8 mouse cellular contexts compared by ENCODE assay signal in the genomic region with DNA sequence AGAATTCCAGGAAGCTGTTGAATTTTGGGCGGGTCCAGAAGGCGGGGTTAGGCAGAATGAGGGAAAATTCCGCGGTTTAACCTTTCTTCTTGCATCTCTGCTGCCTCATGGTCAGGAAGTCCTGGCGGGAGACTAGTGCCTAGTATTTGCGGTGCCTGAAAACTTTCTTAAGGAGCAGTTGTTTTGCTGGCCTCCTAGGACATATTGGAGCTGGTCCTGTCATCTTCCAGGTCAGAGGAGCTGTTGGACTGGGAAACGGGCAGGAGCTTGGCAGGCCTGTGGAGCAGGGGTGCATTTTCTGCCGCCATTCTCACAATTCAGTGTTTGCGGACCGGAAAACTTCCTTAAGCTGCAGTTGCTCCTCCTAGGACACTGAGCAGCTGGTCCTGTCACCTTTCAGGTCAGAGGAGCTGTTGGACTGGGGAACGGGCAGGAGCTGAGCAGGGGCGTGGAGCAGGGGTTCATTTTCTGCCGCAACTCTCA. TPM values are rescaled to one million over a fixed set of nuclear protein-coding genes. Genes with fewer than 3 reads are reported as not detected.
DNase-seq lines count a peak whose midpoint lies in the region; ATAC-seq and TF ChIP-seq lines count a peak whose summit lies in the region.

No protein-coding gene starts in this region.

- no peak for TF ChIP-seq EP300 in liver, embryonic 14.5 days (IDR thresholded peaks at IDR 0.05; ENCODE audit: low read depth)

- no peak overlapping the region for H3K9ac ChIP-seq in ES-E14 (ENCODE audit: insufficient read depth, low read depth, low read length, poor library complexity, severe bottlenecking)
- no peak overlapping the region for H3K9ac ChIP-seq in heart, embryonic 15.5 days
- peak overlapping the region; percentile 61 for H3K9ac ChIP-seq in liver, embryonic 14.5 days (replicated peaks)

- in situ Hi-C loops in ES-E14 (cut with MboI; ENCODE audit: low sequenced_read_pairs in 2 of 2, unreplicated experiment in 2 of 2) = loop anchor here (25.0 kb wide), 3 partner anchors 312 to 363 kb away; a partner anchor contains a TSS

- no peaks in the 10 kb centered on the region; the same call in 1 of the 2 replicates for H3K36me3 ChIP-seq in ES-E14 (ENCODE audit: control insufficient read depth, insufficient read depth, low read length, poor library complexity, severe bottlenecking)
- H3K36me3 ChIP-seq in heart, embryonic 15.5 days = no peaks in the 10 kb centered on the region
- H3K36me3 ChIP-seq in liver, embryonic 14.5 days (replicated peaks; ENCODE audit: control insufficient read depth, insufficient read depth, low read depth) = no peaks in the 10 kb centered on the region

- peak overlapping the region; percentile 54 for H3K4me2 ChIP-seq in heart, embryonic 15.5 days
- peak overlapping the region; percentile 71 for H3K4me2 ChIP-seq in liver, embryonic 14.5 days (ENCODE audit: low read depth)

- H3K27ac ChIP-seq in ES-E14 (ENCODE audit: insufficient read depth, low read depth, low read length, poor library complexity, severe bottlenecking) = no peak overlapping the region
- no peak overlapping the region for H3K27ac ChIP-seq in heart, embryonic 15.5 days
- no peak overlapping the region for H3K27ac ChIP-seq in liver, embryonic 14.5 days
- no peak overlapping the region for H3K27ac ChIP-seq in cerebellum, adult 2 months (ENCODE audit: insufficient read depth, low read length)

- H3K4me3 ChIP-seq in ES-E14 (ENCODE audit: insufficient read depth in 1 of 2, low read depth in 1 of 2, low read length in 2 of 2, poor library complexity in 1 of 2, severe bottlenecking in 1 of 2) = peak overlapping the region; percentile 5 to 16; a peak in 3 of 4 replicates
- H3K4me3 ChIP-seq in heart, embryonic 15.5 days = peak overlapping the region; percentile 33
- peak overlapping the region; percentile 52 to 71 for H3K4me3 ChIP-seq in liver, embryonic 14.5 days (ENCODE audit: insufficient read depth in 1 of 2, low read depth in 2 of 2, low read length in 2 of 2)
- H3K4me3 ChIP-seq in cerebellum, adult 2 months (replicated peaks; ENCODE audit: insufficient read depth, low read depth, low read length) = no peak overlapping the region

- intact Hi-C loops in heart, postnatal 36 days (cut with DNase I) = loop anchor here (10.0 kb wide), 1 partner anchor 396 kb away; a partner anchor contains a TSS

- peak; percentile 89 for DNase-seq in heart, adult 11 months
- DNase-seq in heart, postnatal 36 days = no peak
- no peak for DNase-seq in ES-E14 (ENCODE audit: low read depth, low spot score)
- no peak for DNase-seq in liver, embryonic 14.5 days (ENCODE audit: low read depth in 3 of 3, low spot score in 3 of 3)
- DNase-seq in layer of hippocampus, adult 9-11 months = no peak
- DNase-seq in cerebellum, adult 2 months = no peak
- no peak for DNase-seq in right cerebral cortex, adult 18-20 months

- 33% methylated on average over 13 of the region's 13 CpGs for WGBS in heart, embryonic 15.5 days
- 23% methylated on average over 13 of the region's 13 CpGs for WGBS in liver, embryonic 14.5 days (ENCODE audit: insufficient replicate concordance)
- WGBS in cerebellum, adult 2 months = 41% methylated on average over 13 of the region's 13 CpGs

- TF ChIP-seq POLR2A in cerebellum, adult 2 months (IDR thresholded peaks at IDR 0.05; ENCODE audit: borderline replicate concordance, insufficient read depth, low read length) = no peak

- H3K4me1 ChIP-seq in ES-E14 (ENCODE audit: control insufficient read depth in 2 of 2, insufficient read depth in 2 of 2, low read length in 2 of 2, poor library complexity in 1 of 2) = peaks cover 2 to 7% of the 10 kb centered on the region in 2 experiments; a peak in 3 of 4 replicates
- H3K4me1 ChIP-seq in heart, embryonic 15.5 days (replicated peaks) = no peaks in the 10 kb centered on the region
- H3K4me1 ChIP-seq in liver, embryonic 14.5 days (replicated peaks; ENCODE audit: control insufficient read depth in 2 of 2, insufficient read depth in 2 of 2, low read length in 1 of 2) = no peaks in the 10 kb centered on the region; a peak in 1 of 4 replicates
- H3K4me1 ChIP-seq in cerebellum, adult 2 months (ENCODE audit: control insufficient read depth, insufficient read depth, low read length) = no peaks in the 10 kb centered on the region

- no peaks in the 10 kb centered on the region for H3K9me3 ChIP-seq in ES-E14 (ENCODE audit: control insufficient read depth, insufficient read depth, low read depth, low read length)
- H3K9me3 ChIP-seq in heart, embryonic 15.5 days (replicated peaks) = 0 out of 2 replicates have a peak, but pooled peaks cover 4% of the 10 kb centered on the region
- no peaks in the 10 kb centered on the region for H3K9me3 ChIP-seq in liver, embryonic 14.5 days (ENCODE audit: control insufficient read depth, low read length)

- TF ChIP-seq CTCF in liver, embryonic 14.5 days (IDR thresholded peaks at IDR 0.05; ENCODE audit: low read depth) = no peak
- no peak for TF ChIP-seq CTCF in cerebellum, adult 2 months (IDR thresholded peaks at IDR 0.05; ENCODE audit: borderline replicate concordance, insufficient read depth, low read depth, low read length)

- no peak for ATAC-seq in heart, embryonic 15.5 days (replicated peaks; ENCODE audit: insufficient number of reproducible peaks, insufficient read depth, low FRiP score, low read depth)
- peak; percentile 61 for ATAC-seq in liver, embryonic 14.5 days (ENCODE audit: insufficient read depth)

- no peaks in the 10 kb centered on the region for H3K27me3 ChIP-seq in heart, embryonic 15.5 days
- no peaks in the 10 kb centered on the region for H3K27me3 ChIP-seq in liver, embryonic 14.5 days (ENCODE audit: control insufficient read depth, insufficient read depth, low read length)
- no peaks in the 10 kb centered on the region for H3K27me3 ChIP-seq in cerebellum, adult 2 months (ENCODE audit: control insufficient read depth, insufficient read depth, low read length)

TF ChIP-seq in ES-E14, 5 proteins besides CTCF, POLR2A, EP300 and RAD21:
- TF ChIP-seq CHD2 (IDR thresholded peaks at IDR 0.05; ENCODE audit: low read depth, low read length) = no peak
- TF ChIP-seq ZC3H11A (IDR thresholded peaks at IDR 0.05; ENCODE audit: borderline replicate concordance, low read depth, low read length) = no peak
- no peak for TF ChIP-seq HCFC1 (IDR thresholded peaks at IDR 0.05; ENCODE audit: borderline replicate concordance, insufficient read depth, low read length)
- TF ChIP-seq MAFK (IDR thresholded peaks at IDR 0.05; ENCODE audit: insufficient read depth, low read depth, low read length) = no peak
- TF ChIP-seq ZNF384 (IDR thresholded peaks at IDR 0.05; ENCODE audit: low read depth, low read length) = no peak

RNA-seq across cellular contexts. Expression of a gene that starts 43.1 kb away (rescaled TPM):
- total RNA-seq in heart, postnatal 36 days (2021) = 1 to 10 TPM; 8.2 to 9.1 TPM
- 33.7 and 40.5 TPM in 2 replicates for total RNA-seq in ES-E14 (2012; rRNA removed)
- 4.8 and 5.5 TPM in 2 replicates for polyA plus RNA-seq in heart, embryonic 15.5 days (2015; fragmentation: Nextera tagmentation; extraction: Ambion mirVana)
- 0.54 and 1.3 TPM in 2 replicates for polyA plus RNA-seq in liver, embryonic 14.5 days (2012; rRNA removed)
- 1.6 and 2.0 TPM in 2 replicates for polyA plus RNA-seq in liver, embryonic 14.5 days (2014; fragmentation: Nextera tagmentation; extraction: Ambion mirVana)
- polyA plus RNA-seq in cerebellum, adult 2 months (2012; rRNA removed) = 2.2 and 3.0 TPM in 2 replicates
